14 mouse cellular contexts compared by ENCODE assay signal in genomic region chr7:83445181-83445926, GRCm38 (mm10).
DNase-seq lines count a peak whose midpoint lies in the region; ATAC-seq lines count a peak whose summit lies in the region.
"Had no signal": no experiment of that assay in that cellular context is flagged by ENCODE, and none has a peak within 500 bp of the region (broad histone marks: within the 10 kb centered on the region; RNA-seq: fewer than 3 reads in every experiment).

No protein-coding gene starts in this region.

- WGBS in forebrain, embryonic 10.5 days, result 55% methylated on average over 5 of the region's 5 CpGs
- 42% methylated on average over 5 of the region's 5 CpGs for WGBS in forebrain, embryonic 12.5 days
- WGBS in kidney, embryonic 15.5 days, result 30% methylated on average over 5 of the region's 5 CpGs

- DNase-seq in forebrain, embryonic 10.5 days (ENCODE audit: extremely low spot score, low spot score), result no peak
- DNase-seq in kidney, postnatal 4 days, result no peak
- DNase-seq in adipocyte (ENCODE audit: low spot score), result peak; percentile 11
- DNase-seq in layer of hippocampus, adult 8-10 months (ENCODE audit: low spot score in 2 of 2), result peak; percentile 24 to 60
- no peak for DNase-seq in gastrocnemius, adult 18-20 months (ENCODE audit: low spot score)
- DNase-seq: adrenal gland, adult 8-10 months; cerebellum, adult 9-11 months; kidney, postnatal 10 days; liver, embryonic 13.5 days had no signal

- ATAC-seq in forebrain, embryonic 12.5 days (ENCODE audit: low FRiP score), result no peak
- peak; percentile 80 for ATAC-seq in kidney, embryonic 15.5 days (replicated peaks; ENCODE audit: low FRiP score)
- ATAC-seq in granulocyte monocyte progenitor cell, adult 5-6 weeks (replicated peaks; ENCODE audit: poor library complexity, severe bottlenecking), result no peak

- H3K27me3 ChIP-seq in forebrain, embryonic 10.5 days (ENCODE audit: poor library complexity, severe bottlenecking), result no peaks in the 10 kb centered on the region
- no peaks in the 10 kb centered on the region for H3K27me3 ChIP-seq in forebrain, embryonic 12.5 days
- H3K27me3 ChIP-seq in kidney, embryonic 15.5 days, result no peaks in the 10 kb centered on the region
- H3K27me3 ChIP-seq: liver, embryonic 13.5 days; midbrain, embryonic 12.5 days had no signal

- H3K27ac ChIP-seq in forebrain, embryonic 10.5 days, result peak overlapping the region; percentile 67
- H3K27ac ChIP-seq in forebrain, embryonic 12.5 days, result no peak overlapping the region
- peak overlapping the region; percentile 86 for H3K27ac ChIP-seq in kidney, embryonic 15.5 days
- H3K27ac ChIP-seq: liver, embryonic 13.5 days; midbrain, embryonic 12.5 days had no signal

- H3K9ac ChIP-seq in forebrain, embryonic 12.5 days, result no peak overlapping the region
- no peak overlapping the region for H3K9ac ChIP-seq in kidney, embryonic 15.5 days
- H3K9ac ChIP-seq: liver, embryonic 13.5 days; midbrain, embryonic 12.5 days had no signal

- H3K4me1 ChIP-seq in forebrain, embryonic 10.5 days, result peaks cover 37% of the 10 kb centered on the region
- peaks cover 13% of the 10 kb centered on the region for H3K4me1 ChIP-seq in forebrain, embryonic 12.5 days
- H3K4me1 ChIP-seq in kidney, embryonic 15.5 days, result peaks cover 30% of the 10 kb centered on the region
- H3K4me1 ChIP-seq: liver, embryonic 13.5 days had no signal

- H3K36me3 ChIP-seq in forebrain, embryonic 10.5 days (replicated peaks), result no peaks in the 10 kb centered on the region
- no peaks in the 10 kb centered on the region for H3K36me3 ChIP-seq in forebrain, embryonic 12.5 days (replicated peaks)
- H3K36me3 ChIP-seq in kidney, embryonic 15.5 days, result no peaks in the 10 kb centered on the region
- H3K36me3 ChIP-seq: liver, embryonic 13.5 days; midbrain, embryonic 12.5 days had no signal

- no peak overlapping the region for H3K4me2 ChIP-seq in forebrain, embryonic 12.5 days
- H3K4me2 ChIP-seq in kidney, embryonic 15.5 days, result no peak overlapping the region
- H3K4me2 ChIP-seq: liver, embryonic 13.5 days; midbrain, embryonic 12.5 days had no signal

- no peak overlapping the region for H3K4me3 ChIP-seq in forebrain, embryonic 10.5 days
- no peak overlapping the region for H3K4me3 ChIP-seq in forebrain, embryonic 12.5 days (replicated peaks)
- H3K4me3 ChIP-seq in kidney, embryonic 15.5 days (replicated peaks), result no peak overlapping the region
- H3K4me3 ChIP-seq: erythroblast, embryonic 14.5 days; liver, embryonic 13.5 days; midbrain, embryonic 12.5 days had no signal

- H3K9me3 ChIP-seq in forebrain, embryonic 10.5 days, result no peaks in the 10 kb centered on the region
- no peaks in the 10 kb centered on the region for H3K9me3 ChIP-seq in forebrain, embryonic 12.5 days
- H3K9me3 ChIP-seq in kidney, embryonic 15.5 days (replicated peaks), result no peaks in the 10 kb centered on the region
- H3K9me3 ChIP-seq: liver, embryonic 13.5 days; midbrain, embryonic 12.5 days had no signal

Comparison
In these comparisons a context has a peak if more than half of its experiments do, and no peak if none do; other contexts are left out.
1. DNase-seq: peak in adipocyte (single experiment) and layer of hippocampus, adult 8-10 months (2 of 2); none in forebrain, embryonic 10.5 days (single experiment), kidney, postnatal 4 days (0 of 2) and gastrocnemius, adult 18-20 months (single experiment).